Mouse (Mus musculus) small intestine, adult 2 months (tissue): ENCODE data around the gene Tmem56.

Experiments used
- CTCF ChIP-seq: fragments of 200-500 bp; IDR thresholded peaks from 2 replicates; pipeline ENCODE4 v1.5.1; 2012; ENCODE audit warnings: low read depth, mild to moderate bottlenecking, control low read depth, inconsistent platforms, low read length, moderate library complexity, mixed read lengths; ENCODE audit not compliant: insufficient replicate concordance, insufficient read length; ENCODE audit errors: extremely low read depth
- POLR2A ChIP-seq: fragments of 200-500 bp; IDR thresholded peaks from 2 replicates; pipeline ENCODE4 v1.6.1; 2012; ENCODE audit warnings: low read depth, mild to moderate bottlenecking, control low read depth, inconsistent platforms, low read length, moderate library complexity

GRCm38 (mm10) chr3:121171243-121171871 lies 111.5 kb downstream of the Tmem56 start, which contains the start of gene Rwdd3:
- TF ChIP-seq POLR2A (no peak), CTCF (peak; percentile 73)
